Mouse (Mus musculus): ENCODE data around the gene Wdr77. TPM values are rescaled to one million over a fixed set of nuclear protein-coding genes. Genes with fewer than 3 reads are reported as not detected.
"Not testable (repeated sequence)": the region's sequence is repeated elsewhere in the genome, so short reads cannot be mapped to it uniquely, and the experiment has no call there.

The Wdr77 gene
- total RNA-seq, 1 experiment from 2014 or later = 62.1 TPM

GRCm38 (mm10) chr3:105951348-105951747 lies 7.8 kb upstream of the Wdr77 start:
- no peak for DNase-seq

GRCm38 (mm10) chr3:105957235-105957634 lies 1.9 kb upstream of the Wdr77 start:
- no peak for DNase-seq

DNA sequence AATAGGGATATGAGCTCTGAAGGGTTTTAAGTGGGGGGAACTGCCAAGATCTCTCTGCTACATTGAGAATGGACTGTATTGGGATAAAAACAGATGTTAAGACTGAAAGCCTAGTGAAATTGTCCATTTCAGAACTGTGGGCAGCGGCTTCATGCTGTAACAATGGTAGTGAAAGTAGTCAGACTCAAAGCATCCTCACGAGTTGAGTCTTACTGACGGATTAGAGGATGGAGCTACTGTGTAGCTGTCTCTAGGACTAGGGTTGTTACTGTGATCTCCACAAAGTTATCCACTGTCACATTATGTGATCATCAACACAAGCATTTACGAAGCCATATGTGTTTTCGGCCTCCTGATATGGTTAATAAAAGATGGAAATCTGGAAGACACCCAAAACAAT lies 965 bp upstream of the Wdr77 start:
- no peak for DNase-seq

- DNase-seq = peak; percentile 63
Observed at GRCm38 (mm10) chr3:105959585-105959984, 416 bp downstream of the Wdr77 start.

GRCm38 (mm10) chr3:105959999-105960398 lies 830 bp downstream of the Wdr77 start, which contains the start of gene Atp5f1:
TSS of gene Atp5f1 (minus strand) at chr3:105960099.
- no peak for DNase-seq

- DNase-seq = no peak
Observed at GRCm38 (mm10) chr3:105960700-105961099, 1.5 kb downstream of the Wdr77 start.

DNA sequence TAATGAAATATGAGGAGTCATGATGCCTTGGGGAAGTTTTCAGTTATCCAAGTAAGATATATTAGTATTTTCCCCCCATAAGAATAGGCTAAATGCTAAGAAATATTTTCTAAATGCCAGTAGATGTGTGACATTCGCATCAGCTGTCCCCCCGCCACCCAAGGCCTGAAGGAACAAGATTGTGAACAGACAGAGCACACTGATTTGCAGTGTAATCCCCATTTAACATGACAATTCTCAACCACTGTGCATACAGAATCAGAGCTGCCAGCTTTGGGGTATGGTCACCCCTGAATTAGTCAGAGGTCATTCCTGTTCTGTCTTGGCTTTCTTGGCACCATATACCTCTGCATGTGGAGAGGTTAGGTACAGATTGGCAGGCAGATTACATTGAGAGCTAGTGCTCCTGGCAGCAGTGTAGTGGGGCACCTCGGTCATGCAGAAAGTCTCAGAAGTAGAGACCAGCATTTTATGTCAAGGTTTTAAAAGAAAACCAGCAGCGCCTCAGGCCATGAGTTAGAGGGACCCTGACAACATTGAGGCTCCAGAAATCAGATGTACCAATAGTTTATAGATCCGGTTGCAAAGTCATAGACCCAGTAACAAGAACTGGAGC lies 12.8 kb downstream of the Wdr77 start:
- no peak for DNase-seq

DNA sequence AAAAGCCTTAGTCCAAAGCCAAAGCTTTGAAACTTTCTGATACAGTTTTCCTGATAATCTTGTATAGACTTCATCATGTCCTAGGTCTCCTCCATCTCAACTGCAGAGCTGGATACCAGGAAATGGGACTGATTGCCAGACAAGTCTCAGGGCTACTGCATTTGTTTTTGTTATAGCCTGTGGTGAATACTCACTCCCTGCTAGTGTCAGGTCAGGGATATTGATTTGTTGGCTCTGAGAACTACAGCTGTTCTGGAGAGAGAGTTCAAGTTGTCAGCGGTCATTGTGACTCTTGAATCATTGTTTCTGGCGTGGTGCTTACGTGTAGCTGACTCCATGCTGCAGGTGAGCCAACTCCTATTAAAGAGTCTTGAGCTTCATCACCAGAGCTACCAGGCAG lies 14.2 kb downstream of the Wdr77 start, which contains the start of gene Ovgp1:
Gene Ovgp1, plus strand, starts transcription at position 301 of the 400 bp plus-strand sequence.
- DNase-seq = no peak

DNA sequence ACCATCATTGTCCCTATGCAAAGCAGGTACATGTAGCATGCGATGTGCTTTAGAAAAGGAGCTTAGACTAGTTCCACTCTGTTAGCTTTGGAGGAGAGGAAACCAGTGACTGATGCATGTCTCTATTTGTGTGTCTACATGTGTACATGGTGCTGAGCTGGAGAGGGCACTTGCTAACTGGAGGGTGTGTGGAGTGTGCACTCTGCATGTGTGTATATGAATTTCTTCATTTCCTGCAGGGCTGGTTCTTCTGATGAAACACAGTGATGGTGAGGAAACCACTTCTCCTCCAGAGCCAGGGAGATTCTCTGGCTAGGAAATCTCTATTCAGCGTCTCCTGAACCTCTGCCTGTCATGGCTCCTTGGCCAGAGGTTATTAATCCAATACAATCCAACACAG lies 15.0 kb downstream of the Wdr77 start:
- DNase-seq = no peak

DNA sequence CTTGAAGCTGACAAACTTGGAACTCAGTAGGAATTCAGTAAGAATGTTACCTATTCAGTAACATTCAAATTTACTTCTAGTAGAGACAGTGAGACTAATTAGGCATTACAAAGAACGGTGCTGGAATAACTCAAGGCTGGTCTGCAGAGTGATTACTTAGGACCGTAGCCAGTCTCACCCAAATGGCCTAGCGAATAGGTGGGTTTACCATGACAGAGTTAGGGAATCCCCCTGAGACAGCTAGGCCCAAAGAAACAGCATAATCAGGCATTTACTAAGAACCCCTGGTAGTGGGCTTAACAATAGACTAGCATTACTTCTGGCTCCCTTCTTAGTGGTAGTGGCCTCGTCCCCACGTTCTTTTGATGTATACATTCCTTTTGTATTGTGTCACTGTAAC lies 30.4 kb downstream of the Wdr77 start:
- DNase-seq = not testable (repeated sequence)

GRCm38 (mm10) chr3:105991653-105992283 lies 32.6 kb downstream of the Wdr77 start:
- DNase-seq = peak; percentile 63

DNA sequence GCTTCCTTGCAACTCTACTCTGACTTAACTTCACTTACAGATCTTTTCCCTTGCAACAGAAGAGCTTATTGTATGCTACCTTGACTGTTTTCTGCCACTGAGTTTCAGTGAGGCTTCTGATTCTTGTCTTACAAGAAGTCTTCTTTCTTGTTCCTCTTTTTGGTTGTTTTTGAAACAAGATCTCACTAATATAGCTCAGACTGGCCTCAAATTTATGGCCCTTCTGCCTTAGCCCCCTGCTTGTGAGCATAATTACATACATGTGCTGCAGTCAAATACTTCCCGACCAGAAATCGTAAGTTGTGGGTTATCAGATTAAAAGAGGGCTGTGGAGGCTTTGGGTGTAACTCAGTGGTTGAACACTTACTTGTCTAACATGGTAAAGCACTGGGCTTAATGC lies 35.6 kb downstream of the Wdr77 start:
- DNase-seq = no peak

DNA sequence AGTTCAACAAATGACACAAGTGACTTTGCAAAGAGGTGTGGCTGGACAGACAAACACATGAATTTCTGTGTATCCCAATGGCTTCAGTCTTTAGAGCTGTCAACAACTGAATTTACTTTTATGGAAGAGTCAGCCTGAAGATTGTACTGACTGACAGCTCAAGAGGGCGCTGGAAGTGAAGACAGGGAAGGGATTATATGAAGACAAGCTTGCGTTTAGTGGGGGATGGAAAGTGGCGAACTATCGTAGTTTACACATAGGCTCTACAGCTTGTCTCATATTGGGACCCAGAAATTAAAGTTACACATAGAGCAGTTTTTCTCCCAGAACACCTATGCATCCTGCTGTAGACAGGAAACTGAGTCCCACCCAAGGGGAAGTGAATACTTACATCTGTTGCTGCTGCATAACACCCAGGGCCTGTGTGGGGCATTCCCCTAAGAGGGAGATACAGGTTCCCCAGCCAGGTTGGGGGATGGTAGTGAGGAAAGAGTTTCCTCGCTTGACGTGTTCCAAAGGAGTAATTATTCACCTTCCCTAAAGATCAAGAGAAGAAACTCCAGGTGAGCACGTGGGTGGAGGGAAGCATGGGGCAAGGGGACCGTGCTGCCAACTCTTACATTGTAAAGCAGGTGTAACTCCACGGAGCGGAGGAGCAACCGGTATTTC lies 41.7 kb downstream of the Wdr77 start:
- no peak for DNase-seq

- peak; percentile 23 for DNase-seq
Observed at GRCm38 (mm10) chr3:106001416-106002370, 42.5 kb downstream of the Wdr77 start.

DNA sequence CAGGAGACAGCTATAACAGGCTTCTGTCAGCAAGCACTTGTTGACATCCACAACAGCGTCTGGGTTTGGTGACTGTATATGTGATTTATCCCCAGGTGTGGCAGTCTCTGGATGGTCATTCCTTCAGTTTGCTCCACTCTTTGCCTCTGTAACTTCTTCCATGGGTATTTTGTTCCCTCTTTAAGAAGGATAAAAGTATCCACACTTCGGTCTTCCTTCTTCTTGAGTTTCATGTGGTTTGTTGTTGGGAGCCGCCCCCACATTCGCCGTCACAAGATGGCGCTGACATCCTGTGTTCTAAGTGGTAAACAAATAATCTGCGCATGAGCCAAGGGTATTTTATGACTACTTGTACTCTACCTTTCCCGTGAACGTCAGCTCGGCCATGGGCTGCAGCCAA lies 44.2 kb downstream of the Wdr77 start:
- not testable (repeated sequence) for DNase-seq

GRCm38 (mm10) chr3:106014546-106014945 lies 55.4 kb downstream of the Wdr77 start, which contains the start of gene Pifo:
TSS of gene Pifo (minus strand) at chr3:106014646.
- no peak for DNase-seq

Other genes starting within 250 kb of the Wdr77 start
- 184 and 206 TPM in 2 replicates for gene Rap1a, start 158.0 kb upstream of the Wdr77 start, total RNA-seq (2021)
- 0.33 TPM in 1 of 2 replicates, not detected in the other for gene Adora3, start 88.5 kb upstream of the Wdr77 start, total RNA-seq (2021)
- 0.38 TPM in 1 of 2 replicates, not detected in the other for gene Tmigd3, start 88.5 kb upstream of the Wdr77 start, total RNA-seq (2021)
- 1.5 and 1.9 TPM in 2 replicates for gene I830077J02Rik, start 26.7 kb upstream of the Wdr77 start, total RNA-seq (2021)
- gene Atp5f1, start 730 bp downstream of the Wdr77 start, total RNA-seq (2021) = 478 and 481 TPM in 2 replicates
- gene Ovgp1, start 14.3 kb downstream of the Wdr77 start, total RNA-seq (2021) = 0.82 and 1.1 TPM in 2 replicates
- not detected in 2 replicates for gene Pifo, start 55.3 kb downstream of the Wdr77 start, total RNA-seq (2021)
- 0.38 TPM in 1 of 2 replicates, not detected in the other for gene Chil5, start 73.4 kb downstream of the Wdr77 start, total RNA-seq (2021)
- not detected in 2 replicates for gene Chia1, start 153.9 kb downstream of the Wdr77 start, total RNA-seq (2021)
- gene Chil3, start 208.2 kb downstream of the Wdr77 start, total RNA-seq (2021) = 0.83 and 3.0 TPM in 2 replicates

Measured in adrenal gland, postnatal 14 days (tissue).